Mouse (Mus musculus) cerebellum, postnatal 36 days (tissue): ENCODE results near the gene Vmn1r176.
"Not testable (repeated sequence)": the region's sequence is repeated elsewhere in the genome, so short reads cannot be mapped to it uniquely, and the experiment has no call there.

Experiments used
- DNase-seq, 2 experiments: peaks; one replicate each; pipeline ENCODE4 v3.0.0; 2021 to 2022; ENCODE audit warnings: mixed read lengths in 2 of 2

Vmn1r176 gene

GRCm38 (mm10) chr7:23837272-23837671 lies at the start of gene Vmn1r176:
Vmn1r176 (minus strand) TSS chr7:23837372.
- DNase-seq, result not testable (repeated sequence)

GRCm38 (mm10) chr7:23876918-23877317 lies 39.7 kb upstream of the Vmn1r176 start:
- DNase-seq, result not testable (repeated sequence)

DNA sequence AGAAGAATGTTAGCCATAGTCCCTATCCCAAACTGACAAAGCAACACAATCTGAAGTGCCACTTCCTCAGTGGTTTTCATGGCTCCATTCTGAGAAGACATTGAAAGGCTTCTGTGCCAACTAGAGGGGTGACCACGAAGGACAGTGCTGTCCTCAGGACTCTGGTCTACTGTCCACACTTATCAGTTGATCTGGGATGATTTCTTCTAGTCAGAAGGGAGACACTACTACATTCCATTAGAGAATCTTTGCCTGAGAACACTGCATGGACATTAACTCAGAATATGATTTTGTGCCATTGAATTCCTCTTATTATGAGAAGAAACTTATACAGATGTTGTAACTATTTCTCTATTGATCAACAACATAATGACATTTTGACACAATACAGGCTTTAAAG lies 29.2 kb upstream of the Vmn1r176 start, which contains the start of gene Vmn1r177:
TSS of gene Vmn1r177 (minus strand) at position 101 of the 400 bp plus-strand sequence.
- DNase-seq, result not testable (repeated sequence)

- DNase-seq, result not testable (repeated sequence)
These were observed 26.6 kb downstream of the Vmn1r176 start, which contains the start of gene Vmn1r175 for GRCm38 (mm10) chr7:23810543-23810942. Vmn1r175 (minus strand) TSS chr7:23810643.

GRCm38 (mm10) chr7:23784526-23784925 lies 52.6 kb downstream of the Vmn1r176 start:
- DNase-seq, result no peak
